Mouse (Mus musculus) erythroblast, adult 5-6 weeks (primary cell): ENCODE measurements around the gene Mthfd2. TPM values are rescaled to one million over a fixed set of nuclear protein-coding genes. Genes with fewer than 3 reads are reported as not detected.
"Not testable (repeated sequence)": the region's sequence is repeated elsewhere in the genome, so short reads cannot be mapped to it uniquely, and the experiment has no call there.

Experiments used
- ATAC-seq: replicated peaks from 2 replicates; pipeline ENCODE4 v1.8.0; 2016; ENCODE audit warnings: moderate number of reproducible peaks, mild to moderate bottlenecking, moderate TSS enrichment, inconsistent platforms; ENCODE audit not compliant: poor library complexity, low FRiP score, severe bottlenecking
- total RNA-seq, 2 experiments: library from RNA; stranded (forward) in 1 of 2; stranded (reverse) in 1 of 2; fragments of 150-400 nt in 1 of 2; fragments of 200-764, 138-1000 nt in 1 of 2; gene quantifications; 2 replicates each; pipeline versions ENCODE4 v1.2.3 to v1.2.4; 2015 to 2017; ENCODE audit warnings: low replicate concordance in 2 of 2

Gene Mthfd2
- total RNA-seq, 2 experiments from 2014 or later: 21.1 to 21.8 TPM

DNA sequence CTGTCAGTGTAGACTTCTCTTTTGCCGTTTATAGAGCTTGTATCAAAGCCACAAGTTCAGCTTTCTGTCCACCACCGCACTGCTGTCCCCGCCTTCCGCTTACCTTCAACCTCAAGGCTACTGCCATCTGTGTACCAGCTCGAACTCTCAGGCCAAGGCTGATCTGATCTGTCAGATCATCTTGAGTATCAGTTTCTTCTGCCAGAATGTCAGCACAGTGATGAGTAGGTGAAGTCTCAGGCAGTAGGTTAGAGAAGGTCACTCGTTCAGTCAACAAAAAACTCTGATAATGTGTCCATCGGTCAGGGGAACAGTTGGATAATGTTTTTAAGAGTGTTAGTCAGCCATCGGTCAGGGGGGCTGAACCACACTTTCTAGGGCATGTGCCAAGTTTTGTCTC is 19.6 kb upstream of the Mthfd2 start:
- not testable (repeated sequence) for ATAC-seq

DNA sequence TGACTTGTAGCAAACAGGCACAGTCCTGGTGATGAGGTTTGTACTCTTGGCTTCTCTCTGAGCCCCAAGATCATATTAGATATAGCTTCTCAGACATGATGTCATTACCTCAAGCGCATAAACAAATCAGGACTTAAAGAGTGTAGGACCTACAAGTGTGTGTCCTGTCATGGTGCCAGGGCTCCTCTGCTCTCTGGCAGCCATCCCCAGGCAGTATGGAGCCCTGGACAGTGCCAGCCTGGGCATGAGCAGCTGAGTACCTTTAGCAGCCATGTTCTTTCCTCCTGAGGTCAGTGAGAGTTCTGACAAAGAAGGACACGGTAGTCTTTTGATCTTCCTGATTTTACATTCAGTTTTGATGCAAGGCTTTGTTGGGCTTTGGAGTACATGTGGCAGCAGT is 17.2 kb upstream of the Mthfd2 start:
- ATAC-seq: no peak

GRCm38 (mm10) chr6:83341387-83341786 is 15.7 kb upstream of the Mthfd2 start:
- ATAC-seq: no peak

GRCm38 (mm10) chr6:83327591-83328190 is 2.0 kb upstream of the Mthfd2 start:
- no peak for ATAC-seq

DNA sequence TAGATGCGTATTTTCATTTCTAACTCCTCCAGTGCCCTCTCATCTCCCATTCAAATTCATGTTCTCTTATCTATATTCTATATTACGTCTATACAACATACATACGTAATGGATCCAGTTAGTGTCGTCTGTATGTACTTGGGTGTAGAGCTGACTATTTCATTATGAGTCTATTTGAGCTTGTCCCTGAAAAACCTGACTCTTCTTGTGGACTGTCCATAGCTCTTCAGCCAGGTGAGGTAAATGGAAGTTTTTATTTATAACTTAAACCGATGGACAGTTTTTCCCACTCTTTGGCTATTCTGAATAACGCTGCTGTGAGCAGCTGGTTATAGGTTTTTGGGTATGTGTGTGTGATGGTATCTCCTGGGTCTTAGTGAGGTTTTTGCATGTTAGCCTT is 1.1 kb upstream of the Mthfd2 start:
- ATAC-seq: peak; percentile 49; the same call in 1 of the 2 replicates

DNA sequence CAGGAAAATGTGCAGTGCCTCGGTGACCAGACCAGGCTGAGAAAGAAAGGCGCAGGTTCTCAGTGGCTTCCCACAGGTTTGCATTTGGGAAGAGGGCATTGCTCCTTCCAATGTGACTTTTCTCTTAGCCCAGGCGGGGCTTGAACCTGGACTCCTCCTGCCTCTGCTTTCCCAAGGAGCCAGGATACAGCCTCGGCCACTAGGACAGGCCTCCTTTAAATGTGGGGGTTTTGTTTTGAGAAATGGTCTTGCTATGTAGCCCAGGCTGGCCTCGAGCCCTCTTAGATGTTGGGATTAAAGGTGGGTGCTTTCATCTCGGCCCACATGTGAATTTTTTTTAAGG is 657 bp upstream of the Mthfd2 start:
- peak; percentile 46; the same call in 1 of the 2 replicates for ATAC-seq

GRCm38 (mm10) chr6:83323652-83324419 is 1.9 kb downstream of the Mthfd2 start:
- no peak for ATAC-seq

DNA sequence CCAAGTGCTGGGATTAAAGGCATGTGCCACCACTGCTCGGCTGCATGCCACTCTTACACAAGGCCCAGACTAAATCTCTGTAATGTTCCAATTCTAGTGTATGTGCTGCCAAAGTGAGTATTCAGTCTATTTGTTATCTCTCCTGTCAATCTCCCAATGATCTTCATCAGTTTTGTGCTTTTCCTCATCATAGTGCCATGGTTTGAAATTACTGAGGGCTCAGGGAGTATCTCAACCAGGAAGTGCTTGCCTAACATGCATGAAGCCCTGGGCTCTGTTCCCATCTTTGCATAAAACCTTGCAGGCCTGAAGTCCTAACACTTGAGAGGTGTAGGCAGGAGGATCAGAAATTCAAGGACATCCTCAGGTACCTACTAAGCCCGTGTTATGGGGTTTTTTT is 2.9 kb downstream of the Mthfd2 start:
- no peak for ATAC-seq

DNA sequence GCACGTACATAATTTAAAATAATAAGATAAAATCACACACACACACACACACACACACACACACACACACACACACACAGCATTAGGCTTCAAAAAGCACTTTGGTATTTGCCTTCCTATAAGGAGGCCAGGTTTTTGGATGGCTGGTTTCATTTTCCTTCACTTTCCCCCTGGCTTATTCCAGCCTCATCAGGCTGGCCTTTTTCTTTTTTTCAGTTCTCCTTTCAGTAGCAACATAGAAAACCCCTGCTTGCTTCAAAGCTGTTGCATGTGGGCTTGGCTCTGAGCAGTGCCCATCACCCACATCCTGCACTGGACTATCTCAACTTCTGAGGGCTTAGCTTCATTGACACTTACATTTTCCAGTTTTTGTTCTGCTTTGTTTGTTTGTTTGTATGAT is 3.8 kb downstream of the Mthfd2 start:
- ATAC-seq: no peak

GRCm38 (mm10) chr6:83317108-83317741 is 8.5 kb downstream of the Mthfd2 start:
- peak; percentile 95 for ATAC-seq

DNA sequence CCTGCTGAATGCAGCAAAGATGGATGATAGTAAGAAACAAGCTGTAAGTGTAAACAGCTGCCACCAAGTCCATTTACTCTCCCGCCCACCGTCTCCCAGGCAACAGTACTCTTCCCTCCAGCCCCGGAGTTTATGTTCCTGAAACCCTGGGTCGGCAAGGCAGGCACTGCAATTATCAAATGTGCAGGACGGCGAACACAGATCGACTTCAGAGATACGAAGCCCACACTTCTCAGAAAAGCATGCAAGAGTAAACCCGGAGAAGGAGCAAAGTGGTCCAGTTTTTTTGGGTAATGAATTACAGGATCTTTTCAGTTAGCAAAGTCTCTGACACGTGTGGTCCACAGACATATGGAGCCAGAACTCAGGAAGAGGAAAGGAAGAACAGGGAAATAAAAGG is 9.7 kb downstream of the Mthfd2 start:
- no peak for ATAC-seq

DNA sequence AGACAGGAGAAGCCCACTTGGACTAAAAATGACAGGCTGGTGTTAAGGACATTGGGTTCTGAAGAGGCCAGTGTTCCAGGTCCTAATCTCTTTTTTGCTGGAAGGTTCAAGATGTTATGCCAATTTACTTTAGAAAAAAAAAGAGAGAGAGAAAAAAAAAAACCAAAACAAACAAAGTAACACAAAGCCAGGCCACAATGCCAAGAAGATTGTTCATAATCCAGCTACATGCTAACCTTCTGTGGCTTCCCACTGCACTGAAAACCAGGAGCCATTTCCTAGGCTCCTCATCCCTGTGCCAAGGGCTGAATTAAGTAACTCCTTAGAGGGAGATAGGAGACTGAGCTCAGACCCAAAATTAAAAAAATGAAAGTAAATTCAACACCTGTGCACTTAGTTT is 10.4 kb downstream of the Mthfd2 start:
- ATAC-seq: no peak

GRCm38 (mm10) chr6:83312514-83312913 is 13.2 kb downstream of the Mthfd2 start:
- no peak for ATAC-seq

GRCm38 (mm10) chr6:83312021-83312420 is 13.7 kb downstream of the Mthfd2 start:
- no peak for ATAC-seq

DNA sequence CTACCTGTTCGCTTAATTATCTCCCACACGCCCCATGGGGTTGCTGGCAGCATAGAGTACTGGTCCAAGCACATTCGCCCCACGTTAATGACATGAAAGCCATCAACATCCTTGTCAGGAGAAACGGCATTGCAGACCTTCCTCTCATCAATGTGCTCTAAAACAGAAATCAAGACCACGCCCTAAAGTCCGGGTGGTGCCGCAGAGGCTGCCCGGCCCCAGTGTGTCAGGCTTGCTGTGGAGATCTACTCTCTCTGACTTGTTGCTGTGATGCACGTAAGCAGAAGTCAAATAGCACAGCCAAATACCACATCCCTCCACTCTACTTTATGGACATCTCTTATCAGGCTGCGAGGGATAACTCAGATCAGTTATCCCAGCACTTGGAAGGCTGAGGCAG is 14.5 kb downstream of the Mthfd2 start:
- no peak for ATAC-seq

- ATAC-seq: 0 out of 2 replicates have a peak, but pooled peaks have one; percentile 44
Measured at GRCm38 (mm10) chr6:83309017-83309416, 16.7 kb downstream of the Mthfd2 start.

DNA sequence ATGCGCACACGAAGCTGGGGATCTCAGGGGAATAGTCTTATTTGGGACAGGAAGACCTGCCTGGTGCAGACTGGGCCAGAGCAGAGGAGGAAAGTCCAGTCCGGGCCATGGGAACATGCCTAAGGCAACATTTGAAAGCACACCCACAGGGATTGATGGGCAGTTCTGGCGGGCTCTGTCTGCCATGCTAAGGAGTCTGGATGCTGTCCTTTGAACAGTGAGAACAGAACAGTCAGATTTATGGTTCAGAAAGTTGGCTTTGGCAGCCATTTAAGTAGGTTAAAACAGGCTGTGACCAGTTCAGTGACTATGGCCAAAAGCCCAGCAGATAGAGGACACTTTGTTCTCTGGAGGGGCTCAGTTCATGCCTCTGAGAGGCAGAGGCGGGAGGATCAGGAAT is 23.4 kb downstream of the Mthfd2 start:
- no peak for ATAC-seq

DNA sequence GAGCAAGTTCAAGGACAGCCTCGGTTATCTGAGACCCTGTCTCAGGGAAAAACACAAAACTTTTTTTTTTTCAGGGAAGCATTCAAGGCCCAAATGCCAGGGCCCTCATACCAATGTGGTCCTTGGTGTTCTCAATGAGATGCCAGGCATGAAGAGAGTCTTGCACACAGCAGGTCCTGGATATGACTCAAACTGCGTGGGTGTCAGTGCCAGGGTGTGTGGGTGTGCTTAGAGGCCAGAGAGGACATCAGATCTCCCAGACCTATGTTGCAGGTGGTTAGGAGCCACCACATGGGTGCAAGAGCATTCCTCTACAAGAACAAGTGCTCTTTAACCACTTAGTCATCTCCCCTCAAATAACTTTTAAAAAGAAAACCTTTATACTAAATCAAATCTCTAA is 24.4 kb downstream of the Mthfd2 start:
- no peak for ATAC-seq

DNA sequence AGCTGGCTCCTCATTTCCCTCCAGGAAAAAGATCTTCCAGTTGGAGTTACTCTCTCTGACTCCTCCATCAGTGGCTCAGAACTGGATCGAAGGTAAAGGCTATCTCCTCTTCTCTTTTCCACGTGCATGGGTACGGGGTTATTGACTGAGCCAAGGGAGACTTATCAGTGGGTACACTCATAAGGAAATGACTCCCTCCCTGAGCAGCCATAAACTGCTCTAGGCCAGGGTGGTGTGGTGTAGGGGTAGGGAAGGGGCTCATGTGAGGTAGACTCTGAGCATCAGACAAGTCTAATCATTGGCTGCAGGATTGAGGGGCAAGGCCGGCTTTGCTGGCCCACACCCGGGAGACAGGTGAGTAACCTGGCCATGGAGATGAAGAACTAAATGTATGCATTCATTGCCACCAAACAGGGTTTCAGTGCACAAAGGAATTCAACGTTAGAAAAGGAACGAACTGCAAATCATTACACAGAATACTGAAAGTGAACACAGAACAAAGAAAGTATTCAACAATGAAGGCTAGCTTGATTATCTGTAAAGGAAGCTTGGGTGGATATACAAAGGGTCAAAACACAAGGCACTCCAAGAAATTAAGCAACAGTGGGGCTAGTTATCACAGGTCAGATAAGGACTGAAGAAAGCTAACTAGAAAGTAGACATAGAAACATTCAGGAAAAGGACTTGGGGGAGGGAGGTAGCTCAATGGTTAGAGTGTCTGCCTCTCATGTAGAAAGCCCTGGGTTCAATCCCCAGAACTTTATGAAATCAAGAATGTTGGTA is 25.1 kb downstream of the Mthfd2 start:
- ATAC-seq: no peak

DNA sequence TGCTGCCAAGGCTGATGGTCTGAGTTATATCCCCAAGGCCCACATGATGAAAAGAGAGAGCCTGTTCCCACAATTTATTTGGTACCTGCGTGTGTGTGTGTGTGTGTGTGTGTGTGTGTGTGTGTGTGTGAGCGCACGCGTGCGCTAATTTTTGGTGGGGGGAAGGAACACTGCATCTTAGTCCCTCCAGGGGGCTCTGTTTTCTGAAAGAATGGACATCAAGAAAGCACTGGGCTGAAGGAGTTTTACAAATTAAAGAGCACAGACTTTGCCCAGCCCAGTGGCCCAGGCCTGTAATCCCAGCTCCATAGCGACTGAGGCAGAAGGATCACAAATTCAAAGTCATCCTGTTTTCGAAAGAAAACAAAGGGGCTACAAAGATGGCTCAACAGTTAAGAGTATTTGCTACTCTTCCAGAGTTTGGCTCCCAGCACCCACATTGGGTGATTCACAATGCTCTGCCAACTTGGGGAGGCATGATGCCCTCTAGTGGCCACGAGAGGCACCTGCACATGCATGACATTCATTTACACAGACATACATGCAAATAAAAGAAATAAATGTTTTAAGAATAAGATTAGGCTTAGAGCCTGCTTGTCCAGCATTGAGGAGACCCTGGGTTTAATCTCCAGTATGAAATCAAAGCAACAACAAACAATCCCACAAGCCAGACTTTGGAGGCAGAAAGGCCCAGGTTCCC is 45.3 kb downstream of the Mthfd2 start:
- peak; percentile 68; the same call in 1 of the 2 replicates for ATAC-seq
